Mouse (Mus musculus) MEL-GATA-1-ER (cell line): ENCODE results near the gene Hoxd1.

Experiments used
- DNase-seq: peaks from one replicate; pipeline ENCODE4 v3.0.0-alpha.2; 2012; ENCODE audit warnings: low read depth; ENCODE audit errors: extremely low read depth

Gene Hoxd1

GRCm38 (mm10) chr2:74732513-74733316 is 30.1 kb upstream of the Hoxd1 start:
- DNase-seq = no peak

GRCm38 (mm10) chr2:74733317-74733661 is 29.5 kb upstream of the Hoxd1 start:
- DNase-seq = no peak

GRCm38 (mm10) chr2:74733765-74734164 is 29.0 kb upstream of the Hoxd1 start:
- no peak for DNase-seq

- DNase-seq = no peak
Observed at GRCm38 (mm10) chr2:74734451-74734850, 28.3 kb upstream of the Hoxd1 start.

GRCm38 (mm10) chr2:74734996-74735811 is 27.6 kb upstream of the Hoxd1 start:
- DNase-seq = no peak

GRCm38 (mm10) chr2:74735851-74736687 is 26.7 kb upstream of the Hoxd1 start:
- DNase-seq = no peak

GRCm38 (mm10) chr2:74736688-74737577 is 25.8 kb upstream of the Hoxd1 start:
- DNase-seq = no peak

- no peak for DNase-seq
Observed at GRCm38 (mm10) chr2:74737578-74738070, 25.2 kb upstream of the Hoxd1 start.

- no peak for DNase-seq
Observed at GRCm38 (mm10) chr2:74738623-74739475, 23.9 kb upstream of the Hoxd1 start.

GRCm38 (mm10) chr2:74739476-74739800 is 23.3 kb upstream of the Hoxd1 start:
- no peak for DNase-seq

- no peak for DNase-seq
Observed at GRCm38 (mm10) chr2:74739869-74740268, 22.9 kb upstream of the Hoxd1 start.

- DNase-seq = no peak
Observed at GRCm38 (mm10) chr2:74740311-74741091, 22.3 kb upstream of the Hoxd1 start.

- no peak for DNase-seq
Observed at GRCm38 (mm10) chr2:74741252-74741978, 21.4 kb upstream of the Hoxd1 start.

- DNase-seq = no peak
Observed at GRCm38 (mm10) chr2:74741979-74742277, 20.9 kb upstream of the Hoxd1 start.

GRCm38 (mm10) chr2:74745540-74746297 is 17.1 kb upstream of the Hoxd1 start:
- no peak for DNase-seq

- DNase-seq = no peak
Observed at GRCm38 (mm10) chr2:74746298-74746921, 16.4 kb upstream of the Hoxd1 start.

GRCm38 (mm10) chr2:74747006-74747405 is 15.8 kb upstream of the Hoxd1 start:
- no peak for DNase-seq
